Mouse (Mus musculus): ENCODE data around the gene Spdye4b. TPM values are rescaled to one million over a fixed set of nuclear protein-coding genes. Genes with fewer than 3 reads are reported as not detected.
A peak's percentile ranks its signal among the peaks of the same experiment; 100 is the strongest.

The Spdye4b gene
- total and polyA plus RNA-seq, 2 experiments = not detected

GRCm38 (mm10) chr5:143195166-143195565 is 14.3 kb downstream of the Spdye4b start:
- WGBS = 47% methylated on average over 2 of the region's 2 CpGs
- TF ChIP-seq POLR2A (IDR thresholded peaks at IDR 0.05; ENCODE audit: extremely low read depth, insufficient read depth, low read length) (no peak), CTCF (IDR thresholded peaks at IDR 0.05; ENCODE audit: low read depth, low read length) (no peak)
- no peak overlapping the region for H3K27ac ChIP-seq (replicated peaks; ENCODE audit: insufficient read depth, low read depth, low read length)
- no peaks in the 10 kb centered on the region for H3K4me1 ChIP-seq (ENCODE audit: control insufficient read depth, insufficient read depth, low read length)
- H3K36me3 ChIP-seq (ENCODE audit: control insufficient read depth, insufficient read depth, low read length) = no peaks in the 10 kb centered on the region
- DNase-seq (ENCODE audit: extremely low read depth, low read depth, low spot score) = no peak
- no peak overlapping the region for H3K9ac ChIP-seq (ENCODE audit: low read depth, low read length)
- no peaks in the 10 kb centered on the region for H3K79me2 ChIP-seq (ENCODE audit: control insufficient read depth, insufficient read depth, low read length)
- no peaks in the 10 kb centered on the region for H3K27me3 ChIP-seq (ENCODE audit: control insufficient read depth, insufficient read depth, low read length)
- no peak overlapping the region for H3K4me3 ChIP-seq (ENCODE audit: insufficient read depth, low read depth, low read length)

- Histone ChIP-seq H3K4me1 (ENCODE audit: control insufficient read depth, insufficient read depth, low read length) (no peaks in the 10 kb centered on the region), H3K27me3 (ENCODE audit: control insufficient read depth, insufficient read depth, low read length) (no peaks in the 10 kb centered on the region), H3K27ac (replicated peaks; ENCODE audit: insufficient read depth, low read depth, low read length) (no peak overlapping the region), H3K4me3 (ENCODE audit: insufficient read depth, low read depth, low read length) (no peak overlapping the region), H3K36me3 (ENCODE audit: control insufficient read depth, insufficient read depth, low read length) (no peaks in the 10 kb centered on the region), H3K79me2 (ENCODE audit: control insufficient read depth, insufficient read depth, low read length) (no peaks in the 10 kb centered on the region), H3K9ac (ENCODE audit: low read depth, low read length) (no peak overlapping the region)
- TF ChIP-seq POLR2A (IDR thresholded peaks at IDR 0.05; ENCODE audit: extremely low read depth, insufficient read depth, low read length) (no peak), CTCF (IDR thresholded peaks at IDR 0.05; ENCODE audit: low read depth, low read length) (no peak)
- no peak for DNase-seq (ENCODE audit: extremely low read depth, low read depth, low spot score)
- 66% methylated on average over 4 of the region's 4 CpGs for WGBS
Observed at GRCm38 (mm10) chr5:143196506-143196905, 15.7 kb downstream of the Spdye4b start.

GRCm38 (mm10) chr5:143205015-143205414 is 24.2 kb downstream of the Spdye4b start:
- Histone ChIP-seq H3K4me3 (ENCODE audit: insufficient read depth, low read depth, low read length) (no peak overlapping the region), H3K4me1 (ENCODE audit: control insufficient read depth, insufficient read depth, low read length) (no peaks in the 10 kb centered on the region), H3K36me3 (ENCODE audit: control insufficient read depth, insufficient read depth, low read length) (no peaks in the 10 kb centered on the region; the same call in 1 of the 2 replicates), H3K27ac (replicated peaks; ENCODE audit: insufficient read depth, low read depth, low read length) (no peak overlapping the region), H3K9ac (ENCODE audit: low read depth, low read length) (no peak overlapping the region), H3K27me3 (ENCODE audit: control insufficient read depth, insufficient read depth, low read length) (no peaks in the 10 kb centered on the region), H3K79me2 (ENCODE audit: control insufficient read depth, insufficient read depth, low read length) (no peaks in the 10 kb centered on the region)
- no peak for TF ChIP-seq POLR2A (IDR thresholded peaks at IDR 0.05; ENCODE audit: extremely low read depth, insufficient read depth, low read length)
- peak; percentile 50 for TF ChIP-seq CTCF (IDR thresholded peaks at IDR 0.05; ENCODE audit: low read depth, low read length)
- DNase-seq (ENCODE audit: extremely low read depth, low read depth, low spot score) = no peak
- 81% methylated on average over 3 of the region's 3 CpGs for WGBS

GRCm38 (mm10) chr5:143213832-143214231 is 33.0 kb downstream of the Spdye4b start:
- H3K9ac ChIP-seq (ENCODE audit: low read depth, low read length) = no peak overlapping the region
- DNase-seq (ENCODE audit: extremely low read depth, low read depth, low spot score) = no peak
- no peaks in the 10 kb centered on the region for H3K79me2 ChIP-seq (ENCODE audit: control insufficient read depth, insufficient read depth, low read length)
- H3K27ac ChIP-seq (replicated peaks; ENCODE audit: insufficient read depth, low read depth, low read length) = no peak overlapping the region
- H3K27me3 ChIP-seq (ENCODE audit: control insufficient read depth, insufficient read depth, low read length) = no peaks in the 10 kb centered on the region
- no peak overlapping the region for H3K4me3 ChIP-seq (ENCODE audit: insufficient read depth, low read depth, low read length)
- H3K36me3 ChIP-seq (ENCODE audit: control insufficient read depth, insufficient read depth, low read length) = no peaks in the 10 kb centered on the region
- no peaks in the 10 kb centered on the region for H3K4me1 ChIP-seq (ENCODE audit: control insufficient read depth, insufficient read depth, low read length)
- no peak for TF ChIP-seq CTCF (IDR thresholded peaks at IDR 0.05; ENCODE audit: low read depth, low read length)
- TF ChIP-seq POLR2A (IDR thresholded peaks at IDR 0.05; ENCODE audit: extremely low read depth, insufficient read depth, low read length) = no peak
- 72% methylated on average over 2 of the region's 2 CpGs for WGBS

- WGBS = 82% methylated on average over 5 of the region's 5 CpGs
- H3K9ac ChIP-seq (ENCODE audit: low read depth, low read length) = no peak overlapping the region
- no peaks in the 10 kb centered on the region for H3K79me2 ChIP-seq (ENCODE audit: control insufficient read depth, insufficient read depth, low read length)
- no peaks in the 10 kb centered on the region for H3K4me1 ChIP-seq (ENCODE audit: control insufficient read depth, insufficient read depth, low read length)
- no peak overlapping the region for H3K4me3 ChIP-seq (ENCODE audit: insufficient read depth, low read depth, low read length)
- no peaks in the 10 kb centered on the region for H3K36me3 ChIP-seq (ENCODE audit: control insufficient read depth, insufficient read depth, low read length)
- H3K27ac ChIP-seq (replicated peaks; ENCODE audit: insufficient read depth, low read depth, low read length) = no peak overlapping the region
- no peak for TF ChIP-seq POLR2A (IDR thresholded peaks at IDR 0.05; ENCODE audit: extremely low read depth, insufficient read depth, low read length)
- no peak for TF ChIP-seq CTCF (IDR thresholded peaks at IDR 0.05; ENCODE audit: low read depth, low read length)
- DNase-seq (ENCODE audit: extremely low read depth, low read depth, low spot score) = no peak
- no peaks in the 10 kb centered on the region for H3K27me3 ChIP-seq (ENCODE audit: control insufficient read depth, insufficient read depth, low read length)
Observed at GRCm38 (mm10) chr5:143220996-143221395, 40.2 kb downstream of the Spdye4b start.

GRCm38 (mm10) chr5:143222287-143222686 is 41.5 kb downstream of the Spdye4b start:
- no peak for DNase-seq (ENCODE audit: extremely low read depth, low read depth, low spot score)
- TF ChIP-seq POLR2A (IDR thresholded peaks at IDR 0.05; ENCODE audit: extremely low read depth, insufficient read depth, low read length) = no peak
- TF ChIP-seq CTCF (IDR thresholded peaks at IDR 0.05; ENCODE audit: low read depth, low read length) = no peak
- WGBS = 89% methylated on average over 1 of the region's 1 CpGs
- Histone ChIP-seq H3K27ac (replicated peaks; ENCODE audit: insufficient read depth, low read depth, low read length) (no peak overlapping the region), H3K9ac (ENCODE audit: low read depth, low read length) (no peak overlapping the region), H3K36me3 (ENCODE audit: control insufficient read depth, insufficient read depth, low read length) (no peaks in the 10 kb centered on the region), H3K4me3 (ENCODE audit: insufficient read depth, low read depth, low read length) (no peak overlapping the region), H3K4me1 (ENCODE audit: control insufficient read depth, insufficient read depth, low read length) (no peaks in the 10 kb centered on the region), H3K79me2 (ENCODE audit: control insufficient read depth, insufficient read depth, low read length) (no peaks in the 10 kb centered on the region), H3K27me3 (ENCODE audit: control insufficient read depth, insufficient read depth, low read length) (no peaks in the 10 kb centered on the region)
